Mouse (Mus musculus) urinary bladder, postnatal 14 days (tissue): ENCODE measurements around the gene Sephs1.

Source experiments
- DNase-seq: peaks from one replicate; pipeline ENCODE4 v3.0.0; 2021; ENCODE audit warnings: low spot score

Gene Sephs1

DNA sequence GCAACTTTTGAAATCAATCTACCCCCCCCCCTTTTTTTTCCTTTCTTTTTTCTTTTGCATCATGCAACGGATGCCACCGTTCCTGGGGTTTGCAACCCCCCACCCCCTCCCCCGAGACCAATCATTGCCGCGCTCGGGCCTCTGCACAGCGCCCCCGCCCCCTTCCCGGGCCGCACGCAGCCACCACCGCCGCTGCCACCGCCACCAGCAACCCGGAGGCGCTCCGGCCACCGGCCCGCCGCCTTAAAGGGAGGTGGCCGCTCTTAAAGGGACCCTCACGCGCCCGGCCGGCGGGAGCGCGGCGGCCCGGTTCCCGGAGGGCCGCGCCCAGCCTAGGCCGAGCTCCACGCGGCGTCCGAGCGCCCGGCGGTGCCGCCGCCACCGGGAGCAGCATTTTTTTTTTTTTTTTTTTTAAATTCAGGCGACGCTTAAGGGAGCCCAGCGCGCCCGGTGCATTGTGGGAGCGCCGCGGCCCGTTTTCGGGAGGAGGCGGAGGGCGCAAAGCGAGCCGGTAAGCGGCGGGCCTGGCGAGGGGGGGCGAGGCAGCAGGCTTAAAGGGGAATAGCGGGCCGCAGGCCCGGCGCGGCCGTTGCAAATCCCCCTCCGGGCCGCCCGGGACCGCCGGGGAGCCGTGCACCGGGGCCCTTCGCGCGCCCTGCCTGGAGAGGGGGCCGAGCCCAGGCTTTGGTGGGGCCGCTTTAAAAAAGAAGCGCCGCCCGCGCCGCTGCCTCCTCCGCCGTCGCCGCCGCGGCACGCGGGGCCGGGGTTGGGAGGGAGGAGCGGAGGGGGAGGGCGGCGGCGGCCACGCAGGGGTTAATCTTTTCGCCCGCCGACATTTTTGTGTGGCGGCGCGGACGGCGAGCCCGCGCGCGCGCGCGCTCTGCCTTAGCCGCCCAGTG is at the start of gene Sephs1:
TSS of gene Sephs1 (plus strand) at position 215 of the 899 bp plus-strand sequence.
- peak; percentile 83 for DNase-seq

DNA sequence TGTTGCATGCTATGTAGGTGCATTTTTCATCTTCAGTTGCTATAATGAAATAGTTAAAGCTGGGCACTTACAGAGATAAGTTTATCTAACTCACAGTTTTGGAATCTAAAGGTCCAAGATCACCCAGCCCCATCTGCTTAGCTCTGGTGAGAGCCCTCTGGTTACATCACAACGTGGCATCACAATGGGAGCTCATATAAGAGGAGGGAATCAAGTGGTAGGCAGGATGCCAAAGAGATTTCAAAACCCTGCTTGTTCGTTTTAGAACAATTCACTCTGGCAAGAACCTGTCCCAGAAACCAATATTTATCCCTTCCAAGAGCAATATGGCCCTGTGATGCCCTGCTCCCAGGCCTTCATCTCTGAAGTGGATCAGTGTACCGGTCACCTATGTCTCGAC is 49.2 kb upstream of the Sephs1 start:
- DNase-seq = no peak

DNA sequence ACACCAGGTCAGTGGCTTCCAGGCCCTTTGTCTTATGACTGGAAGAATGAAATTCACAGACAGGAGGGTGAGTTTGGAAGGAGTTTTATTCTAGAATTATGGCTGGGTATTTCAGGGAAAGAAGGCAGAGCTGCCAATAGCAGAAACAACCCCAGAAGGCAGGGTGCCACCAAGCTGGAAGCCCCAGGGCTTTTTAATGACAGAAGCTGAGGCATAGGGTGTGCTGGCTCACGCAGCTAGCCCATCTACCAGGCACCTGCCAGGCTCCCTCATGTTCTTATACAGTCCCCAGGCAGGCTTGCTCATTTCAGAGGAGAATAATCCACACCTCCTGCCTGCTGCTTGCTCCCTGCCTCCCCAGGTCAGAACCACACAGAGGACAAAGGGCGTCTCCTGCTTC is 31.9 kb upstream of the Sephs1 start:
- no peak for DNase-seq

- no peak for DNase-seq
These were observed 24.2 kb upstream of the Sephs1 start for GRCm38 (mm10) chr2:4857186-4857585.

GRCm38 (mm10) chr2:4858161-4858560 is 23.2 kb upstream of the Sephs1 start:
- no peak for DNase-seq

- DNase-seq = peak; percentile 78
These were observed 17.2 kb upstream of the Sephs1 start for GRCm38 (mm10) chr2:4864008-4864816.

- DNase-seq = no peak
These were observed 16.5 kb upstream of the Sephs1 start for GRCm38 (mm10) chr2:4864817-4865296.

- DNase-seq = no peak
These were observed 13.2 kb upstream of the Sephs1 start for GRCm38 (mm10) chr2:4868028-4868725.

DNA sequence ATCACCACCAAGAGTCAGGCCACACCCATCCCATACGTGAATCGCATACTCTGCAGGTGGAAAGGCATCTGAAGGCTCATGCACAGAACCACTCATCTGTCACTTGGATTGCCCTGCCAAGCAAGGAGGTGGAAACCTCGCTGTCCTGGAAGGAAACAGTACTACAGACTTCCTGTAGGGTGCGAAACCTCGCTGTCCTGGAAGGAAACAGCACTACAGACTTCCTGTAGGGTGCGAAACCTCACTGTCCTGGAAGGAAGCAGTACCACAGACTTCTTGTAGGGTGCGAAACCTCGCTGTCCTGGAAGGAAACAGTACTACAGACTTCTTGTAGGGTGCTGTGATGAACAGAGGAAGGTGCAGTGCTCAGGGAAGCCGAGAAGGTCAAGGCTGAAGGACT is 8.6 kb upstream of the Sephs1 start:
- no peak for DNase-seq

DNA sequence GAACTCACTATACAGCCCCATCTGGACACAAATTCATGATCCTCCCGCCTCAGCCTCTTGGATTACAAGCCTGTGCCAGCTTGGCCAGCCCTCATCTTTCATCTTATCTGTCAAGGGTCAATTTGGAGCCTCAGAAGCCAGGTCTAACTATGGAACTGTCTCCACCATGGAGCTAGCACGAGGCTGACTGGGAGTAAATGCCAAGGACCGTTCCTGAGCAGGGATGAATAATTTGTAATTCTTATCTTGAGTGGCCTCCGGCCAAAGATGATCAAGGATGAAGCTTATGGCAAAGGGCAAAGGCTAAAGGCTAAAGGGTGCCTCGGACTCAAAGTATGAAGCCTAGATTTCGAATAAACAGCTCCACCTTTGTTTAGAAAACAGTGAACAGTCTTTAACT is 8.0 kb upstream of the Sephs1 start:
- no peak for DNase-seq

GRCm38 (mm10) chr2:4875090-4875489 is 6.3 kb upstream of the Sephs1 start:
- no peak for DNase-seq

- no peak for DNase-seq
These were observed 5.2 kb upstream of the Sephs1 start for GRCm38 (mm10) chr2:4876131-4876530.

DNA sequence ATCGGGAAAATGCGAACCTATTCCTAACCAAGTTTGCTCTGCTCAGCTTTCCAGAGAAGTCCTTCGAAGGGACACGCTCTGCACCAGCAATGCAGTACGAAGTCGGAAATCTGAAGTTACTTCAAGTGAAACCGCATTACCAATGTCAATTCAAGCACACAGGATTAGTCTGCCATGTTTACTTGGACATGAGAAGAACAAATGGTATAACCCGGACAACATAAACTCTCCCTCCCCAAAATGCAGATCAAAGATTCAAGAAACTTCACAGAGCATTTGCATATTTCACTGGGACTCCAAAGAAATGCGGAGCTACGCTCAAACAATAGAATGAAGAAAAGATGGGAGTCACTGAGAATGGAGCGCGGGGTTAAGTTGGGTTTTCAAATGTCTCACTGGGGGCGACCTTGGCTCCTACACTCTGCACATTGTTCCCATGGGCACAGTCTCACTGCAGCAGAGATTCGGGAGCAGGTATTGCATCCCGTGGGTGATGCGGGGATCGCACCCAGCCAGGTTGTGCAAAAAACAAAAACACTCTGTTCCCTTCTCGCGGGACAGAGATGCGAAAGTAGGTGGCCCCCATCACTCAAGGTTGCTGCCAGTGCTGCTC is 521 bp upstream of the Sephs1 start:
- DNase-seq = peak; percentile 16

- peak; percentile 74 for DNase-seq
These were observed 956 bp downstream of the Sephs1 start for GRCm38 (mm10) chr2:4882249-4882791.

DNA sequence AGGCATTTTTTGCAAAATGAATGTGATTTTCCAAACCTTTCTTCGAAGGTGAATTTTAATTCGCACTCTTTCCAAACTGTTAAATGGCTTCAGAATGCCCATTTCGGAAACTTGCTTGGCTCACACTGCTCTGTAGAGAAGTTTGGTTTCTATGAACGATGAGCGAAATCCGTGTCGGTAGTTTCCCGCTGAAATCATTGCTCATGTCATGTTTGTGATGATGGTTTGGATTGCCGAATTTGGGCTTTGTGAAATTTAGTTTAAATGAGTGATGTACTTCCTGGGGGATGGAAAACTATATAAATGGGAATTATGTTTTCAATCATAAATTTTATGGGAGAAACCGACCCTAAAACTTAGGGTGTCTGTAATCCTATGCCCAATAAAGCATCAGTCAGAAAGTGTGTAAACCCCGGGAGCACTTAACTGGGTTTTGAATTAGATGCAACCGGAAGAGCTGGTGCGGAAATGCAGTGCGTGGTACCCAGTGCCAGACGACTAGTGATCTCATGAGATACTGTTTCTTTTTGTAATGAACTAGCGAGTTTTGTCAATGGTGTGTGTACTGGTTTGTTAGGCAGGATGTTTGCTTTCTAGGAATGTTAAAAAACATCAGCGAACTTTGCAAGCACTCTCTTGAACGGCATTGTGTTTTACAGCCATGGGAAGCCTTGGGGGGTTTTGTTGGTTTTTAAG is 1.8 kb downstream of the Sephs1 start:
- DNase-seq = no peak

DNA sequence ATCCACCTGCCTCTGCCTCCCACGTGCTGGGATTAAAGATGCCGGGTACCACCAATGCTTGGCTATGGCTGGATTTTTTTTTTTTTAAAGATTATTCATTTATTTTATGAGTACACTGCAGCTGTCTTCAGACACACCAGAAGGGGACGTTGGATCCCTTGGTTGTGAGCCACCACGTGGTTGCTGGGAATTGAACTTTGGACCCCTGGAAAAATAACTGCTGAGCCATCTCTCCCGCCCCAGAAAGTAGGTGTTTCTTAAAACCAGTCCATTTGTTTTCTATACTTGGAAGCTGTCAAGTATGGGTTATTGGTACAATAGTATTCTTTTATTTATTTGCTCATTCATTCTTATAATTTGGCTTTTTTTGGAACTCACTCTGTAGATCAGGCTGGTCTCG is 5.5 kb downstream of the Sephs1 start:
- DNase-seq = no peak

DNA sequence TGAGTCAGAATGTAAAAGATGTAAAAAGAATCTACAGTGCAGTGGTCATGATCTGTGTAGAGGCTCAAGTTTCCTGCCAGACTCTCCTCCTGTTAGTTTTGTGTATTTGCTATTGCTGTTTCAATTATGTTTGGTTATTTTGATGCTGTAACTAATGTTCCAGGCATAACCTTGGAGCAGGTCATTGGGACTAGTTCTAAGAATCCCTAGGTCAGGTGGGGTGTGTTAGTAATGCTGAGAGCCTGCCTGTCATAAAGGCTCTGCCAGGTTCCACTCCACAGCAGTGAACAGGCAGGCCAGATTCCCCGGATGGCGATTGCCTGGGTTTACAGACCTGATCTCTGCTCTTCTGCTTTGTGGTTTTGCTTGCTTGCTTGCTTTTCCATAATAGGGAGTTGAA is 14.2 kb downstream of the Sephs1 start:
- DNase-seq = no peak

DNA sequence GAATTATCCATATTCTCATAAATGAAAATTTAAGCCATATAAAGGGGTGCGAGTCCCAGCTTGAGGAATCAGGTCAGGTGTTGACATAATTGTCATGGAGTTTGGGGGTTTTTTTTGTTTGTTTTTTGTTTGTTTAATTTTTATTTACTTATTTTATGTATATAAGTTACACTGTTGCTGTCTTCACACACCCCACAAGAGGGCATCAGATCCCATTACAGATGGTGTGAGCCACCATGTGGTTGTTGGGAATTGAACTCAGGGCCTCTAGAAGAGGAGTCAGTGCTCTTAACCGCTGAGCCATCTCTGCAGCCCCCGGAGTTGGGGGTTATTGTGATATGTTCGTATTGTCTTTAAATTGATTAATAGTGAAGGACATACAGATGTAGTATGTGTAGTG is 15.6 kb downstream of the Sephs1 start:
- no peak for DNase-seq

GRCm38 (mm10) chr2:4900624-4901023 is 19.3 kb downstream of the Sephs1 start:
- no peak for DNase-seq

DNA sequence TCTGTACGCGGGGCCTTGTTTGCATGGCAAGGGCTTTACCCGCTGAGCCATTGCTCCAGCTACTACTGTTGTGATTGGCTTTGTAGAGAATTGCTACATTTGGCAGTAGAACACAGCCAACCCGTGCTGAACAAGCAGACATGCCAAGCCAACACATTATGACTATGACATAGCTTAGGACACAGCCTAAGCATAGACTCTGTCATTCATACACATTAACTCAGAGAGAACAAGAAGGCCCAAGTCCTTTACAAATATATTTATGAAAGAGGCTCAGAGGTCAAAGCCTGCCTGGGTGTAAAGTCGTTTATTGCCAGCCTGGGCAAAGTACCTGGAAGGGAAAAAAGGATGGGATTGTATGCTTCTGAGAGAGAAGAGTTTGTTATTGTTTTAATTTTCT is 21.0 kb downstream of the Sephs1 start:
- DNase-seq = no peak

GRCm38 (mm10) chr2:4907120-4907519 is 25.8 kb downstream of the Sephs1 start:
- no peak for DNase-seq
